Mouse (Mus musculus) naive thymus-derived CD4-positive, alpha-beta T cell, adult 2 months (primary cell): ENCODE measurements at regions not wholly inside any gene's neighbourhood (a gene's known extent, or its start where the extent isn't known, plus 50 kb on each side); places are given as distances from the start of the nearest gene placed in this dataset.

Experiments
- DNase-seq: peaks from one replicate; pipeline ENCODE4 v3.0.0-alpha.2; 2011; ENCODE audit warnings: low read depth

- no peak for DNase-seq
Measured at GRCm38 (mm10) chr7:136541876-136542655, 352.3 kb upstream of the Mgmt start.

- no peak for DNase-seq
Measured at GRCm38 (mm10) chr7:136542896-136543295, 351.5 kb upstream of the Mgmt start.

- no peak for DNase-seq
Measured at GRCm38 (mm10) chr7:136547837-136548236, 346.6 kb upstream of the Mgmt start.

- DNase-seq = no peak
Measured at GRCm38 (mm10) chr7:136556436-136556835, 338.0 kb upstream of the Mgmt start.

- no peak for DNase-seq
Measured at GRCm38 (mm10) chr7:136559536-136559935, 334.9 kb upstream of the Mgmt start.

GRCm38 (mm10) chr7:136570911-136571310, 323.5 kb upstream of the Mgmt start:
- DNase-seq = no peak

- DNase-seq = no peak
Measured at GRCm38 (mm10) chr7:136581896-136582295, 312.5 kb upstream of the Mgmt start.

GRCm38 (mm10) chr7:136584361-136584760, 310.1 kb upstream of the Mgmt start:
- no peak for DNase-seq

GRCm38 (mm10) chr7:136588491-136588890, 305.9 kb upstream of the Mgmt start:
- DNase-seq = no peak

GRCm38 (mm10) chr7:136590947-136591346, 303.5 kb upstream of the Mgmt start:
- DNase-seq = no peak

- DNase-seq = no peak
Measured at GRCm38 (mm10) chr7:136607278-136608120, 286.9 kb upstream of the Mgmt start.

GRCm38 (mm10) chr7:136613496-136613895, 280.9 kb upstream of the Mgmt start:
- DNase-seq = no peak

GRCm38 (mm10) chr7:136624496-136624895, 269.9 kb upstream of the Mgmt start:
- no peak for DNase-seq

- no peak for DNase-seq
Measured at GRCm38 (mm10) chr7:136631089-136631488, 263.3 kb upstream of the Mgmt start.

- DNase-seq = no peak
Measured at GRCm38 (mm10) chr7:136640160-136640559, 254.3 kb upstream of the Mgmt start.

GRCm38 (mm10) chr7:136640771-136641170, 253.6 kb upstream of the Mgmt start:
- no peak for DNase-seq

GRCm38 (mm10) chr7:136649796-136650195, 244.6 kb upstream of the Mgmt start:
- no peak for DNase-seq

GRCm38 (mm10) chr7:136659930-136660329, 234.5 kb upstream of the Mgmt start:
- no peak for DNase-seq

GRCm38 (mm10) chr7:136660401-136660800, 234.0 kb upstream of the Mgmt start:
- no peak for DNase-seq

- no peak for DNase-seq
Measured at GRCm38 (mm10) chr7:136664424-136665082, 229.9 kb upstream of the Mgmt start.

GRCm38 (mm10) chr7:136665901-136666300, 228.5 kb upstream of the Mgmt start:
- no peak for DNase-seq

- no peak for DNase-seq
Measured at GRCm38 (mm10) chr7:136666707-136667106, 227.7 kb upstream of the Mgmt start.

- DNase-seq = no peak
Measured at GRCm38 (mm10) chr7:136670675-136671074, 223.7 kb upstream of the Mgmt start.
